Mouse (Mus musculus) CD4-positive, CD25-positive, alpha-beta regulatory T cell, adult 4 months (primary cell): Measurements from ENCODE around the gene Pomt1. TPM values are rescaled to one million over a fixed set of nuclear protein-coding genes. Genes with fewer than 3 reads are reported as not detected.
A peak's percentile ranks its signal among the peaks of the same experiment; 100 is the strongest.
"Not testable (repeated sequence)": the region's sequence is repeated elsewhere in the genome, so short reads cannot be mapped to it uniquely, and the experiment has no call there.

ENCODE experiments used
- ATAC-seq: one replicate; pipeline ENCODE4 v1.8.0; 2017
- polyA plus RNA-seq, 2 experiments: library from polyadenylated mRNA; unstranded; fragments of 100-300 nt; shearing (Covaris generic); gene quantifications; one replicate each; pipeline ENCODE4 v1.2.1; 2017

The Pomt1 gene
- polyA plus RNA-seq, 2 experiments from 2014 or later = 6.5 to 7.9 TPM

DNA sequence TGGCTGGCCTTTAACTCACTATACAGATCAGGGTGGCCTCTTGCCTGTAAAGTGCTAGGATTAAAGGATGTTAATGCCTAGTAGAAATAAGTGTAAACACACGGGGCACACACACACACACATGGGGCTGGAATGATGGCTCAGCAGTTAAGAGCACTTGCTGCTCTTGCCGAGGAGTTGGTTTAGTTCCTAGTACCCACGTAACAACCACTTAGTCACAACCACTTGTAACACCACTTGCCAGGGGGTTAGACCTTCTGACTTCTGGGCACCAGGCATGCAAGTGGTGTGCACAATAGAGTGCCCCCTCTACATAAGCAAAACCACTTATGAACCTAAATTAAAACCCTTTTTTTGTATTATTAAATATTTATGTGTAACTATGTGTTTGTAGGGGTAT, 47.6 kb downstream of the Pomt1 start:
- ATAC-seq = no peak

DNA sequence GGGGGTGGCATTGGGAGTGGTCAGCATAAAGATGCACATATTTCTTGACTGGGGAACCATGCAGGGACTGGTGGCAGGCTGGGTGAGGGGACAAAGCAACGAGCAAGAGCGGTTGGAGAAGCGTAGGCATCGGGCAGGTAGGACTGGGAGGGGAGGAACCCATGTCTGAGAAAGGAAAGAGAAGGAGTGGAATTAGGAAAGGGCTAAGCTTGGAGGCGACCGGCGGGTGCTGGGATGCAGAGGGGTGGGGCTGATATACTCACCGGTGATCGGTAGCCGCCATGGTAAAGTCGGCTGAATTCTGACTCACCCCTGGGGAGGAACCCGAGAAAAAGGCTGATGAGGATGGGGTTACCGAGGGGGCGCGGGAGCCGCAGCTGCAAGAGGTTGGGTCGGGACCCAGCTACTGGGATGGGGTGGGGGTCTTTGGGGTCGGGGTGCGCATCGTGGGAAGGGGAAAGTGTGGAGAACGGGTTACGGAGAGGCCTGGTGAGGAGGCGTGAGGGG, 51.0 kb downstream of the Pomt1 start, which contains the start of gene Golga2:
TSS of gene Golga2 (plus strand) at position 51 of the 507 bp plus-strand sequence.
- no peak for ATAC-seq

DNA sequence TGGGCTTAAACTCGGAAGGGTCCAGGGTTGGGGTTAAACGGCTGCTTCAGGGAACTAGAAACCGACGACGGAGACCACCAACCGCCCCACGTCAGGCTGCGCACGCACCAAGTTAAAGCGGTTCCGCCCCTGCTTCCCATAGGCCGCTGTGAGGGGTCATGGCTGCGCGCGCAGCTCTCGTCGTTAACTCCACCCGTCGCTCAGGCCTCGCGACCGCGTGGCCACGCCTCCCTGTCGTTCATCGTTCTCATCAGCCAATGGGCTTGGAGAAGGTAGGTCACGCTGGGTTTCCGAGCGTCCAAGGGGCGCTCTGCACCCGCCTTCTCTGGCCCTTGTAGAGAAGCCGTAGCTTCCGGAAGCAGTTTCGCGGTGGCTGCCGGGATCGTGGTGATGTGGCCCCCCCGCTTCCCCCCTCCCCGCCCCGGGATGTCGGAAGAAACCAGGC, 51.6 kb downstream of the Pomt1 start, which contains the start of gene Swi5:
TSS of gene Swi5 (minus strand) at position 153 of the 445 bp plus-strand sequence.
- ATAC-seq = peak; percentile 100

DNA sequence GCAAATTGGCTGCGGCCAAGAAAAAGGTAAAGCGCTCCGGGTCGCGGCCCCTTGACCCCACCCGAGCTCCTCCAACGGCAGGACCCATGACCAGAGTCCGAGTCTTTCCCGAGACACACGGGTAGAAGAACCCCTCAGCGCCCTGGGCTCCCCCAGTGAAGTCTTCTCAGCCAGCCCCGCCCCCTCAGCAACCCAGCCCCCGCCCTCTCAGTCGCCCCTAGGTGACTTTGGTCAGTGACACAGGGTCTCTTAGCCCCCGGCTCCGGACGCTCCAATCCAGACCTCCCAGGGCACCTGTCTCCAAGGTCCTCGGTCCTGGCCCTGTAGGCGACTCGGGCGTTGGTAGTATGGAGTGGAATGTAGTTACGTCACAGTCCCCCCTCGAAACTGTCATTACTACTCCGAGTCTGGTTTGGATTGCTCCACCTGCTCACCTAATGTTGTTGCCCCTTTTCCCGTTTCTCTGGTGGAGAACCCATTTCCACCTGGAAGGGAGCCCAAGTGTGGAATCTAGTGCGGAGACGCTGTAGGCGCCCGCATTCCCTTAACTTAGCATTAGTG, 52.1 kb downstream of the Pomt1 start:
- no peak for ATAC-seq

DNA sequence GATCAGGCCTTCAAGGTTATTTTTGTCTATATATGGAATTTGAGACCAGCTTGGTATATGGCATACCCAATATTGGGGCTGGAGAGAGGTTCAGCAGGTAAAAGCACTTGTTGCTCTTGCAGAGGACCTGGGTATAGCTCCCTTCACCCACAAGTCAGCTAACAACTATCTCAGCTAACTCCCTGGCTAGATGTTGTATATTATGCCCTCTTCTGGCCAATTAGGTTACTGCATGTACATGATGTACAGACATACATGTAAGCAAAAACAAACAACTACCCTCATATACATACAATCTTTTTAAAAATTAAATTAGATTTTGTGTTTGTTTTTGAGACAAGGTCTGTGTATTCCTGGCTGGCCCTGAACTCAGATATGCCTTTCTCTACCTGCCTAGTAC, 53.2 kb downstream of the Pomt1 start:
- no peak for ATAC-seq

DNA sequence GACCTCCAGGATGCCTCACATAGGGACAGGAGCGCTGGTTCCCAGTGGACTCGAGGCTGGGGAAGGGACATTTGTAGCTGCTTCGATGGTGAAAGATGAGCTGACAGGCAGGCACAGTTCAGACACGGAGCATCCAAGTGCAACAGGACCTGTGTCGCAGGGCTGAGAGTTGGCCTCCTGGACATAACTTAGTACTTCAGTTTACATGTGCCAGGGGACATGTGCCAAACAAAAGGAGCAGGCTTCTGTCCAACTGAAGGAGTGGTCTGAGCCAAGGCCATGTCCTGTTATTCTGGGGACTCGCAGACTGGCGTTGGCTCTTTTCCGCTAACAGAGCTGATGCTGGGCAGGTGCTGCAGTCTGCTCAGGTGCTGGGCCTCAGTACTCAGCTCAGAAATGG, 58.0 kb downstream of the Pomt1 start:
- ATAC-seq = no peak

DNA sequence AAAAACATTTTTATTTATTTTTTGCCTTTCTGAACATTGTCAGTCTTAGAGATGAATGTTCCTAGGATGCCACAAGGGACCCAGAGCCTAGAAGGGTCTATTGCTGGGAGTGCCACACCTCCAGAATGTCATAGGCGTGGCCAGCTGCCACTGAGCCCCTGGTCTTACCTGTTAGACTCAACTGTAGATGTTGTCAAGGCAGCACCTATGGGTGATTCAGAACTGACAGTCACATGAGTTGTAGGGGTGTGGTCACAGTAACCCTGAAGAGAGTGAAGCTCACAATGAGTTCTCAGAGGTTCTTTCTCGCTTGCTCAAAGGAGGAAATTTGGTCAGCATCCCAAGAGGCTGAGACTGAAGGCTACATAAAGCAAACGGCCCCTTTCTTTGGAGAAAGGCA, 58.9 kb downstream of the Pomt1 start:
- ATAC-seq = no peak

DNA sequence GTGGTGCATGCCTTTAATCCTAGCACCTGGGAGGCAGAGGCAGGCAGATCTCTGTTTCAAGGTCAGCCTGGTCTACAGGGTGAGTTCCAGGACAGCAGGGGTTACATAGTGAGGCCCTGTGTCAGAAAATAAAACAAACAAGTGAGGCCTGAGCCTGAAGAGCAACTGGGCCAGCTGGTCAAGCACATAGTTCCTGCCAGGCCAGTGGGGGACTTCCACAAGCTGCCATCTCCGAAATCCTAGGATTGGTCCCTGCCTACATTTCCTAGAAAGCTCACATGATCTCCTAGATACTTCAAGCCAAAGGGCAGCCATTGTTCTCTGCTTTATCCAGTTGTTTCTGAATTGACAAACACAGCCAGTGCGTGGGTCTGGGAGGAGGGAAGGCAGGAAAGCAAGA, 59.5 kb downstream of the Pomt1 start:
- ATAC-seq = not testable (repeated sequence)

DNA sequence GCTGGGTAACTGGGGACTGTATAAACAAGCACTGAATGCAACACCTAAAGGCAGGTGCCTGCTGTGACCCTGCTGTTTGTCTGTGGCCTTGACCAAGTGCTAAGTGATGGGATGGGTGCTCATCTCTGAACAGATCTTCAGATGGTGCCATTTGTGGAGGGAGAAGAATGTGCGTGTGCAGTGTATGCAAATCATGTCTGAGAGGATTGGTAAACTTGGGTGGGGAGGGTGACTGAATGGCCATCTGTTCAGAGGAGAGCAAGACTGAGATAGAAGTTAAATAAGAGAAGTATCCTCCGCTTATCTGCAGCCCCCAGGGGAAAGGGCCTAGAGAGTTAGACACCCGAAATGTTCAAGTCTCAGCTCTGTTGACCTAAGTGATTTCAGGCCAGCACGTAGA, 63.1 kb downstream of the Pomt1 start:
- ATAC-seq = no peak

DNA sequence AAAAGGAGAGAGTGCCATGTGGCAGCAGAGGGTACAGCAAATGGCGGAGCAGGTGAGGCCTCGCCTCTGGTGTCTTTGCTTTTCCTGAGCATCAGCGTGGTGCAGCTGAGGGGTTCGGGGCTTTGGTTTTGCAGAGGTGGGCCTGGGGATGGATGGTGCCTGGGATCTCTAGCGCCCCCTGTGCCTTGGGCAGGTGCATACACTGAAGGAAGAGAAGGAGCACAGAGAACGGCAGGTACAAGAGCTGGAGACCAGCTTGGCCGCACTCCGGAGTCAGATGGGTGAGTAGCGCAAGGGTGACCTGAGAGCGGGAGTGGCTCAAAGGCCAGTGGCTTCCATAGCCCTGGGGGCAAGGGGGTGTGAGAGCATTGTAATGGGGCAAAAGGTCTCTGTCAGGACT, 66.6 kb downstream of the Pomt1 start:
- ATAC-seq = no peak

DNA sequence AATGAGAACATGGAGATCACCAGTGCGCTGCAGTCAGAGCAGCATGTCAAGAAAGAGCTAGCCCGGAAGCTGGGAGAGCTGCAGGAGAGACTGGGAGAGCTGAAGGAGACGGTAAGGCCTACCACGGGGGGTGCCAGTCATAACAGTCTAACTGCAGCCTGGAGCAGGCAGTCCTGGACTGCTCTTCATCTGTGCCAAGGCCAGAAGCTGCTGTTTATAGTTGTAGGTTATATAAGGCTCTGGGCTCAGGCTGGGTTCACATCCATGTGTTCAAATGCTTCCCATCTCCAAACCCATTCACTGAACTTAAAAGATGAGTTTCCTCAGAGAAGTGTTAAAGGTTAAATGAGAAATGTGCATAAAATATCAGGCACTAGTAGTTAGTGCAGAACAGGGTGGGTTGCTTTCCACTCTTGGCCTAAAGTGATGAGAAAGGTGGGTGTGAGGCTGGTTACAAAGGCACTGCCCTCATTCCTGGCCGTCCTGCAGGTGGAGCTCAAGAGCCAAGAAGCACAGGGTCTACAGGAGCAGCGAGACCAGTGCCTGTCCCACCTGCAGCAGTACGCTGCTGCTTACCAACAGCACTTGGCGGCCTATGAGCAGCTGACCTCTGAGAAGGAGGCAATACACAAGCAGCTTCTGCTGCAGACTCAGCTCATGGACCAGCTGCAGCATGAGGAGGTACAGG, 67.9 kb downstream of the Pomt1 start:
- no peak for ATAC-seq

Other genes with a start within 250 kb of the Pomt1 start
- 10 to 100 TPM; 22.6 to 24.4 TPM for gene Fam78a, start 151.7 kb upstream of the Pomt1 start, polyA plus RNA-seq
- not detected for gene Plpp7, start 141.1 kb upstream of the Pomt1 start, polyA plus RNA-seq
- gene Prrc2b, start 85.5 kb upstream of the Pomt1 start, polyA plus RNA-seq = 10 to 100 TPM; 31.7 to 32.9 TPM
- gene Uck1, start 23.6 kb downstream of the Pomt1 start, polyA plus RNA-seq = 10 to 100 TPM; 33.3 to 42.0 TPM
- 10 to 100 TPM; 18.1 to 21.3 TPM for gene Golga2, start 50.8 kb downstream of the Pomt1 start, polyA plus RNA-seq
- gene Swi5, start 51.5 kb downstream of the Pomt1 start, polyA plus RNA-seq = 100 to 1,000 TPM; 162 to 183 TPM
- gene Ciz1, start 115.7 kb downstream of the Pomt1 start, polyA plus RNA-seq = 100 to 1,000 TPM in 1 of 2 experiments, 10 to 100 TPM in 1; 58.7 to 103 TPM
- gene Dnm1, start 116.7 kb downstream of the Pomt1 start, polyA plus RNA-seq = not detected
- gene 1110008P14Rik, start 145.3 kb downstream of the Pomt1 start, polyA plus RNA-seq = 10 to 100 TPM; 46.6 to 52.9 TPM
- gene Lcn2, start 151.7 kb downstream of the Pomt1 start, polyA plus RNA-seq = not detected
- under 1 TPM; 0.34 to 0.50 TPM for gene Ptges2, start 159.3 kb downstream of the Pomt1 start, polyA plus RNA-seq
- 1 to 10 TPM; 5.5 to 7.1 TPM for gene Naif1, start 213.9 kb downstream of the Pomt1 start, polyA plus RNA-seq
- 1 to 10 TPM; 4.7 to 6.7 TPM for gene Slc25a25, start 214.9 kb downstream of the Pomt1 start, polyA plus RNA-seq